Mouse (Mus musculus) common myeloid progenitor, adult 5-6 weeks (primary cell): ENCODE measurements around the gene Kcnk16. TPM values are rescaled to one million over a fixed set of nuclear protein-coding genes. Genes with fewer than 3 reads are reported as not detected.
A peak's percentile ranks its signal among the peaks of the same experiment; 100 is the strongest.
"Not testable (repeated sequence)": the region's sequence is repeated elsewhere in the genome, so short reads cannot be mapped to it uniquely, and the experiment has no call there.

Source experiments
- ATAC-seq: replicated peaks from 2 replicates; pipeline ENCODE4 v1.8.0; 2016; ENCODE audit warnings: low read depth, mild to moderate bottlenecking, moderate TSS enrichment, inconsistent platforms; ENCODE audit not compliant: poor library complexity, severe bottlenecking
- total RNA-seq: library from RNA; stranded (forward); fragments of 200-1000, 187-1606 nt; gene quantifications from 2 replicates; pipeline ENCODE4 v1.2.3, GENCODE M21; 2017

The Kcnk16 gene
- total RNA-seq, result not detected in 2 replicates

DNA sequence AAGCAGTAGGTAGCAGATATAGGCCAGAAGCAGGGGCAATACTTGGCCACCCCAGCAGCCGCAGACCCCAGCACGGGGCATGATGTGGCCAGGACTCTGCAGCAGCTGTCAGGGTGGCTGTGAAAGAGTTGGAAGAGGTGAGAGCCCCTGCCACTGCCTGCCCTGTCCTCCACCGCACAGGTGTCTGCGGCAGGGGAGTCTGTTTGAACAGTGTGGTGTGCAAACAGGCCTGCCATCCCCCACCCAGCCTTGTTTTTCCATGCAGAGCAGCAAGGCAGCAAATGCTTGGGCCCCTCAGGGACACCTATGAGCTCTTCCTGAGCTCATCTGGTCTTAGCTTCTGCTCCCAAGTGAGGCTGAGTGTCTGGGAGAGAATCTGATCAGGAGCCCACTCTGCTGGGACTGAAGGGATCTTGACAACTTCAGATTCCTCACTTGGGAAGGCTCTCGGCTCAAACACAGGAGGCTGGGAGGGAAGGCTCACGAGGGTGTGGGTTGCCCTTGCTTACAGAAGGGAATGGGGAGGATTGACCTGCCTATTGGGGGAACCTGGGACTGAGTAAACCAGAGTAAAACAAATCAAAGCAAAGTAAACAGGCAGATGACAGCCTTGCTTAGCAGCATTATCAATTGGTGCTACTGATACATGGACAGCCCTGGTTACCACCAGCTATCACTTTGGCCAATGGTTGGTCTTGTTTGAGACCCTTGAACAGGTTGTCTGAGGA is at the start of gene Kcnk16:
Gene Kcnk16, minus strand, starts transcription at position 118 of the 728 bp plus-strand sequence.
- ATAC-seq, result no peak

DNA sequence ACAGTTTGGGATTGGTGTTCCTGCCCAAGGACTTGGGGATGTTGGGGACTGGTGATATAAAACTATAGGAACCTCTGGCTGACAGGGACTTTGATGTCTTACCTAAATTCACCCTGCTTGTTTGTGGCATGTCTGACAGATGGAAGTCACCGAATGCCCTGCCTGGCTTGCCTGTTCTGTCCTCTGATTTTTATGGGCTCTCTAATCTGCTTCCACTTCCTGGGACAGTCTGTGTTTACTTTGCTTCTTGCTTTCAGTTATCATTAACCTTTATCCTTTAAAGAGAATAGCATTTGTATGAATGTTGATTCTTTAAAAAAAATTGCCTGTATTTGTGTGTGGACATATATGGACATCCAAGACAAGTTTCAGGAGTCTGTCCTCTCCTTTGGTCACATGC is 46.1 kb upstream of the Kcnk16 start:
- ATAC-seq, result no peak

DNA sequence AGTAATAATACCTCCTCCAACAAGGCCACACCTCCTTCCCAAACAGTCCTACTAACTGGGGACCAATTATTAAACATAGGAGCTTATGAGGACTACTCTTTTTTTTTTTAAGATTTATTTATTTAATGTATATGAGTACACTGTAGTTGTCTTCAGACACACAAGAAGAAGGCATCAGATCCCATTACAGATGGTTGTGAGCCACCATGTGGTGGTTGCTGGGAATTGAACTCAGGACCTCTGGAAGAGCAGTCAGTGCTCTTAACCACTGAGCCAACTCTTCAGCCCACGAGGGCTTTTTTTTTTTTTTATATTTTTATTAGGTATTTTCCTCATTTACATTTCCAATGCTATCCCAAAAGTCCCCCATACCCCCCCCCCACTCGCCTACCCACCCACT is 36.1 kb upstream of the Kcnk16 start:
- not testable (repeated sequence) for ATAC-seq

DNA sequence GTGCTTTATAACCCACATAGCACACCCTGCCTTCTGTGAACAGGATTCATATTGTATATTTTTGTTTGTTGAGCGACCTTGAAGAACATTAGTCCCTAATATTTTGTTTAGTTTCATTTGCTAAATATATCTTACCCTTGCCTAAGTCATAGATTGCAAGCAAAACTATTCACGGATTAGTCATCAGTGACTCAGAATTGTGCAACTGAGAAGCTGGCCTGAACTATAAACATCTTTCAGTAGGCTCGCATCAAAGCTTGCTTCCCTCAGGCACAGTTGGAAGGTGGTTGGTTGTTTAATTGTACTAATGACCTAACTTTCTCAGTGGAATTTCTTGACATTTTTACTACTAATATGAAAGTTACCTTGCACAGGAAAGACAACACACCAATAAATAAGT is 29.1 kb upstream of the Kcnk16 start:
- ATAC-seq, result no peak

DNA sequence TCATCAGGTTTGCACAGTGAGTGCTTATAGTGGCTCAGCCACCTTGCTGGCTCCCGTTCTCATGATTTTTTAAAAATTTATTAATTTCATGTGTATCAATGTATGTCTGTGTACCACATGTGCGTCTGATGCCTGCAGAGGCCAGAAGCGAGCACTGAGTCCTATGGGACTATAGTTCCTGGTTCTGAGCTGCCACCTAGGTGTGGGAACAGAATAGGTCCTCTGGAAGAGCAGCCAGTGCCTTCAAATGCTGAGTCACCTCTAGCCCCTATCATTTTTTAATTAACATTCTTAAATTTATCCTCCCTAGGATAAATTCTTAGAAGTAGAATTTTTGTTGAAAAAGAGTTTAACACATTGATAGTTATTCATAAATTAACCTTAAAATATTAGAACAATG is 28.6 kb upstream of the Kcnk16 start:
- ATAC-seq, result no peak

DNA sequence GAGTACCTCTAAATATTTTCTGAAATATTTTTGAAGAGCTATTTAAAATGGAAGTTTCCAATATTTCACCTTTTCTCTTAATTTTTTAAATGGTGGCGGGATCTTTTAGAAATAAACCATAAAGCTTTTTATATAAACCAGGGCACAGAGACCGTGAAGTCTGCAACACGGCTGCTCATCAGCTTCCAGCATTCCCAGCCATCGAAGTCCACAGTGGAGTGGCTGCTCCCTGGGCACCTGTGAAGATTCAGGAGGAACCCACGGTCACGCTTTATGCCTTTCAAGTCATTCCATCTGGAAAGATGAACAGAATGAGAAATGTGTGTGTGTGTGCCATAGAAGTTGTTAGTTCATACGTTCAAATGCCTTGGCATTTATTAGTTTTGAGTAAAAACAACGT is 25.9 kb upstream of the Kcnk16 start:
- no peak for ATAC-seq

DNA sequence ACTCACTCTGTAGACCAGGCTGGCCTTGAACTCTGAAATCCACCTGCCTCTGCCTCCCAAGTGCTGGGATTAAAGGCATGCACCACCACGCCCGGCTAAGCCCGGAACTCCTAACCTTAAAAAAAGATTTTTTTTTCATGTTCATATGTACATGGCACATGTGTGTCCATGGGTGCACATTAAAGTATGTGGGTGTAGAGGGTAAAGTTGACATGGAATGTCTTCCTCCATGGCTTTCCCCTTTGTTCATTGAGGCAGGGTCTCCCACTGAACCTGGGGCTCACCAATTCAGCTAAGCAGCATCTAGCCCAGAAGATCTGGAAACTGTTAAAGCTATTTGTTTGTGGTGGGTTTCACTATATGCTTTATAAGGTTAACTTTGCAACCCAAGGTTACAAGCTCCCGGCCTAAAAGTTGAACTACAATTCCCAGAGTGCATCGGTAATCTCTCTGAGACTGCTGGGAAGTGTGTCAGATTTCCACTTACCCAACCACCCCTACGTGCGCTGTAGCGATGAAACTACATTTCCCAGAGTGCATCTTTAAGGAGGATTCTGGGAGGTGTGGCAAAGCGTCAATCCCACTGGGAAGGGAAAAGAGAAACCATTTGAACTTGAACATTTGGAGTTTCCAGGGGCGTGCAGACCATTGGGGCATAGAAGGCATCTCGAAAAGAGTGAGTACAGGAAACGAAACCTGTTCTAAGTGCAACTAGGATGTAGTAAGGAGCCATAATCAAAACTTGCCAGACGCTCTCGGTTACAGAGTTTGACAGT is 25.3 kb upstream of the Kcnk16 start, which contains the start of gene Nudt13:
Gene Nudt13, plus strand, starts transcription at position 581 of the 776 bp plus-strand sequence.
- ATAC-seq, result peak; percentile 100

DNA sequence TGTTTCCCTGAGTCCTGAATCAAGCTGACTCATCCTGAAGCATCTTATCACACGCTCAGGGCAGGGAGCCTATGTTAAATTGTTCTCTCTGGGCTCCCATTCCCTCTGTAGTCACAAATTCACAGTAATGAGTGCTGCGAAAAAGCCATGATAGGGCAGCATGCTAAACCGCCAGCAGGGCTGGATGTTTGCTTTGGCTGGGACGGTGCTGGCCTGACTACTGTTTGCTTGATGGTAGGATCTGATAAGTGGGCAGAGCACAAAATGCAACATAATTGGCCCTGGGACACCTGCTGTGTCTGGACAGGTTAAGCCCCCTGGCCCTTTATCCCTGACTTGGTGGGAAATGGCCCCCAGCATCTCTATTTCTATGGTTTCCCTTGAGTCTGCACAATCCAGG is 22.4 kb upstream of the Kcnk16 start:
- no peak for ATAC-seq

DNA sequence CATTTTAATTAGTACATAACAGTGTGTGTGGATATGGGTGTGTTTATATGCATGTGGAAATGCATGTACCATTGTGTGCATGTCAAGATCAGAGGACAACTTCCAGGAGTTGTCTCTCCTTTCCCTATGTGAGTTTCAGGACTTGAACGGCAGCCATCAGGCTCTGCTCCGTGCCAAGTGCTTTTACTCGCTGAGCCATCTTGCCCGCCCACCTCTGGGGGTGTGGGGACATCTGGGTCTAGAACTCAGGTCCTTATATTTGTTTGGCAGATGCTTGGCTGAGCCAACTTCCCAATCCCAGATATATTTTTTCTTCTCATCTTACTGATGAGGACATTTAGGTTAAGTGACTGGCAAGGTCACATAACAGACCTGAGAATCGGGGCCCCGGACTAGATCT is 578 bp downstream of the Kcnk16 start:
- no peak for ATAC-seq

DNA sequence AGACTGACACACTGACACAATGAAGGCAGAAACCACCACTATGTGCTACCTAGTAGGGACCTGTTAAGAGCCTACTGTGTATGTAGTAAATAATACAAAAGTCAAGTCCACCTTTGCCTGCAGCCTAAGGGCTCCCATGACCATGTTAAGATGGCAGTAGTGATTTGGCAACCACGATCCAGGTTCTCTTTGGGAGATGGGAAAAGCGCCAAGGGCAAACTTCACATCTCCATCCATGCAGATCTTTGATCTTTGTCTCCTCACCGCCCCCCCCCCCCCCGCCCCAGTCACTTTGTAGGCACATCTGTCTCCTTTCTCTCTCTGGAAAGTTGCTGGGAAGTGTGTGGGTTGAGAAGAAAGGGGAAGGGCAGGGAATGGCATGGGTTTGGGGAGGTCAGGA is 6.7 kb downstream of the Kcnk16 start:
- no peak for ATAC-seq

DNA sequence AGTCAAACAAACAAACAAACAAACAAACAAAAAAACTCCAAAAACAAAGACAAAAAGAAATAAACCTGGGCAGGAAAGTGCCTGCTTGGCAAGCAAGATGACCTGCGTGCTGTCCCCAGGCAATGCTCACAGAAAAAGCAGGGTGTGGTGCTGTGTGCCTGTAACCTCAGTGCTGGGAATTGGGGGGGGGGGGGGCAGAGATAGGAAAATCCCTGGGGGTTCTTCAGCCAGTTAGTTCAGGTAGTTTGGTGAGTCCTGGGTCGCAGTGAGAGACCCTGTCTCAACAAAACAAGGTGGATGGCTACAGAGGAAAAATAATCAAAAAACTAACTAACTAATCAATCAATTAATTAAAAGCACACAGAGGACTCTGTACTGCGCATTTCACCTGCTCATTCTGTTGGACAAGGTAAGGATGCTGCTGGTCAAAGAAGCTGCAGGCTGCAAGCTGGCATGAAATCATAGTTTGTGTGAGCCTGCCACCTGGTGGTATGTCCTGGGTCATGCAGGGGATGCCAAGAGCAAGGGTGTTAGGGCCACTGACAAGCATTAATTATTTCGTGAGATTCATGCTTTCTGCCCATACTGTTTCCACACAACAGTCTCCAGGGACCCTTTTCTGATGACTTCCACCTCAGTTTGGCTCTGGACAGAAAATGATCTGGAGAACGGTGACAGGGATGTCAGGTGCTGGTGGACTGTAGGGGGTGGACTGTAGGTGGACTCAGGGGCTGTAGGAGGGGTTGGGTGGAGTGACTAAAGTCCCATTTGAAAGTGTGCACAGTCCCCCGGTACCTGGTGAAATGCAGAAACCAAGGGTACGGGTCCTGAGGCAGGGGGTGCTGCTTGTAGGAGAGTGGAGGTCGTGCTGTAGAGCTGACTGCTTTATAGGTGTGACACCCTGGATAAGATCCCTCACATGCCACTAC is 10.6 kb downstream of the Kcnk16 start:
- peak; percentile 85 for ATAC-seq

DNA sequence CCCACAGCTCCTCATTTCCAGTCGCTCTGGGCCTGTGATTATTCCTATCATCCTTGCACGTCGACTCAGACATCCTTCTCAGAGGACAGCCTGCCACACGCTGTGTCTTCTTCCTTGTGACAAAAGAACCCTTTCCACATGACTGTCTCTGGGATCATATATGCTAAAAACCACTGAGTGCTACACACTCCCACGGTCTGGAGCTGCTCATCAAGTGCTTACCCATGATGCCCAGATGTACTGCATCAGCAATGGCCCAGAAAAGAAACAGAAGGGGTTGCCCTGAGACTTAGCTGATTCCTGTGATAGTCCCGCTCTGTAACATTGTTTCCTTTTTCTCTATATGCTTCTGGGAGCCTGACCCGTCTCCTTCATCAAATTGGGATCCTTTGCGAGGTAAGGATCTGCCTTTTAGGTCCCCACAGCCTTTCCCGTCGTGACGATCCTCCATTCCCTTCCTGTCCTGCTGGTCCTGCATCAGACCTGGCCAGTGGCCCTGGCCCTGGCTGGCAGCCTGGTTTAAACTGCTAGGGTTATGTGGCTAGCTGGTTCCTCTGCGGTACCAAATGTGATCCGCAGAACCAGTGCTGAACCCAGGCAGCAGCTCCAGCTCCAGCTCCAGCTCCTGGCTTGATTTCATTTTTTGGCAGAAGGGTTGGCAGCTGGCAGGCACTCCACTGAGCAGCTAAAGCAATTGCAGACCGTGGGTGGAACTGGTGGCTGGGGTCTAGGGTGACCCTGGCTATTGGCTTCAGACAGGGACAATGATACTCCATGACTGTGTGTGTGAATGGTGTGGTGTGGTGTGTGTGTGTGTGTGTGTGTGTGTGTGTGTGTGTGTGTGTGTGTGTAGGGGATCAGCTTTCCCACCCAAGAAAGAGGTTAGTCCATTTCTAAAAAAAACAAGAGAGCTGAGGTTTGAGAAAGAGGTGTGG is 18.5 kb downstream of the Kcnk16 start:
- no peak for ATAC-seq

DNA sequence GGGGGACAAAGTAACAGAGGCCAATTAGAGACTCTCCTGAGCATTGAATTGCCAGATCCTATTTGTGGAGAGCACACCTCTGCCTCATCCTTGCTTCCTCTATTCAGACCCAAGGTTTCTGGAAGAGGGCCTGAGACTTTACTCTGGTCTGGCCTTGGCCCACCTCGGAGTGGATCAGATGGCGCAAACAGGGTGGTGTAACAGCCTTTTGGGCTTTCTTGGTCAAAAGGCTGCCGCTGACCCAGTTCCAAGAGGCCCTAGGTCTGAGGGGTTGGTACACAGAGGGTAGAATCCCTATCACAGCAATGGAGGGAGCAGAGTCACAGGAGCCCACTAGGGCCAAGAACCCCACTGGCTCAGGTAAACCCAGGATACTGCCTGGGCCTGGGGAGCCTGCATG is 21.0 kb downstream of the Kcnk16 start:
- no peak for ATAC-seq

DNA sequence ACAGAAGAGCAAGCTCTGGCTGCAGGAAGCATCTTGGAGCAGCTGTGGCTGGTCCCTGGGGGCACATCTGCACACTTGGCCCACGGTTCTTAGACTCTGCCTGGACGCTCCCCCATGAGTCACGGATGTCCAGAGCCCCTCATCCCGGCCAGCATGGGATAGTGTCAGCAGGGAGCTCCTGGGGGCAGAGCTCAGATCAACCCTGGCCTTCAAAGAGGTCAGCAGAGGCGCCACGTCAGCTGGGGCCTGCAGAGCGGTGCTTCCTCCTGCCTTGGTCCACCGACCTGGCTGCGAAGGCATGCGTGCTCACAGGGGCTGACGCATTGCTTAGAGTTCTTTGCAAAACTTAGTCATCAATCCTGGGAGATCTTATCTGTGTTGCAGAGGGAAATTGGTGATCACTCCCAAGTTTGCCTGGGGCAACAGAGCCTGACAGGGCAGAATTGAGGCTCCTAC is 22.2 kb downstream of the Kcnk16 start:
- ATAC-seq, result no peak

DNA sequence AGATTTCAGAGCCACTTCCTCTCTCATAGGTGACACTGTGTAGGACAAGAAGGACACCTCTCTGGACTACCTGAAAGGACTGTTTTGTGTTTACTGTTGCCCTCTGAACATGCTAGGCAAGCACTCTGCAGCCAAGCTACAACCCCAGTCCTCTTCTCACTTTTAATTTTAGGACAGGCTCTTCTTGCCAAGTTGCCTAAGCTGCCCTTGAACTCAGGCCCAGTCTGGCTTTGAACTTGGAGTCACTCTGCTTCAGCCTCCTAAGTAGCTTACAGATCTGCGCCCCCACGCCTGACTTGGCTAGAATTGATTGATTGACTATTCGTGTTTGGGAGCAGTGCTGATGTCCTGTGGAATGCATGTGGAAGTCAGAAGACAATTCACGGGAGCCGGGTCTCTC is 23.1 kb downstream of the Kcnk16 start:
- ATAC-seq, result no peak

DNA sequence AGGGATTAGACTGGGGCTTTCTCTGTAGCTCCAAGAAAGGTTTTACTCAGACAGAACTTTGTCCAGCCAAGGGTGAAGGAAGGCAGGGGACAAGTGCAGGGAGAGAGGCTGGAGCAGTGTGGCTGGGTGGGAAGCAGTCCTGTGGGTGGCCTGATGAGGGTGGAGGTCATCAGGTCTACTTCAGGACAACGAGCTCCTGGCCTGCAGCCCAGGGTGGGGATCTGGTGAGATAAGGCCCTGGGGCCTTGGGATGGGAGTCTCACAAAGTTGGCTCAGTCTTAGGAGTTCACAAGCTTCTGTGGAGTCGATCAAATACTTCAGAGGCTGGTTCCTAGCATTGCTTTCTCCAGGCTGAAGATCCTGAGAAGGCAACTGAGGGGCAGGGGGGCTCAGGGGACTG is 23.7 kb downstream of the Kcnk16 start:
- no peak for ATAC-seq

DNA sequence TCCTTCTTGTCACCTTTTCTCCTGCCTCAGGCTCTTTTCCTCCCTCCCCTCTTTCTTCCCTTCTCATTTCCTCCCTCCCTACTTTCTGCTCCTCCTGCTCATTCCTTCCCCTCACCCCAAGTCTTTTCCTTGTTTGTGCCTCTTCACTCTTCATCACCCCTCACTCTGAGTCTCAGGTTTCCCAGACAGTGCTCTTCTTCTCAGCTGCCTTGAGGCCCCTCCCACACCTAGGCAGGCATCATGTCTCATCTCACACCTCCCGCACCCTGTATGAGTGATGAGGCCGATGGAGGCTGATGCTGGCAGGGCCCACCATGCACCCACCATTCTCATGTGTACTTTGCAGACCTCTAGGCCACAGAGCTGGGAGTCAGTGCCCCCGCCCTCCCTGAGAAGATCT is 25.8 kb downstream of the Kcnk16 start:
- no peak for ATAC-seq

DNA sequence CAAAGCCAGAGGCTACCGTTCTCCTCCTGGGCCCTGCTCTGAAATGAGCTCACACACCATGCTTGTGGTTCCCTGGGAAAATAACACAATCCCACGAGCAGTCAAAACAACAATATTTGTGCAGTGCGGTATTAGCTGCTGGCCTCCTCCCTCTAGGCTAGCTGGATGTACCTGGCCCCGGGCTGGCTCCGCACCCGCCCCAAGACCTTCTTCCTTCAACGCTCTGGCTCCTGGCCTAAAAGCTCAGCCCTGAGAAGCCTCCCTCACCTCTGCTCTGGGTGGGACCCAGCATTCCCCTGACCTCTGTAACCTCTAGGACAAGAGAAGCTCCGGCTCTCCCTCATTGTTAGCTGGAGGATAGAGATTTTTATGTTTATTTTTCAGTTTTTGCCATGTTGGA is 26.5 kb downstream of the Kcnk16 start:
- ATAC-seq, result no peak

DNA sequence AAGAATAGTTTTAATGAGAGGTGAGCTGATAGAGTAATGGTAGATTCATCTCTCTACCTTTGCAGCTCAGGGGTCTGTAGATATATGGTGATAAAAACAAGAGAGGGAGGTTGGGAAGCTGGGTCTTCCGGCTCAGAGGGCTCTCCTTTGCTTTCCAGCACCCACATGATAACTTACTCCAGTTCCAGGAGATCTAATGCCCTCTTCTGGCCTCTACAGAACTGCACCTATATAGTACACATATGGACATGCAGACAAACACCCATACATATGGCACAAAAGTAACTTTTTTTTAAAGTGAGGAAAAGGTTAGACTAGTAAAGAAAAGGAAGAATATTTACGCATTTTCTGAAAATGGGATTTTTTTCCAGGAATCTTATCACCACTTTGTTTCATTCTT is 34.6 kb downstream of the Kcnk16 start:
- no peak for ATAC-seq
